Mouse (Mus musculus) midbrain, embryonic 14.5 days (tissue): ENCODE measurements at regions not wholly inside any gene's neighbourhood (a gene's known extent, or its start where the extent isn't known, plus 50 kb on each side); places are given as distances from the start of the nearest gene placed in this dataset.

ENCODE experiments used
- ATAC-seq: fragments of 200-750 bp; cut with Nextera tagmentation; 2 replicates; pipeline ENCODE4 v1.8.0; 2017; ENCODE audit warnings: moderate number of reproducible peaks, moderate library complexity; ENCODE audit not compliant: low FRiP score, low TSS enrichment
- DNase-seq: peaks from one replicate; pipeline ENCODE4 v3.0.0-alpha.2; 2015
- H3K27ac ChIP-seq: fragments of 300-500 bp; sonication (generic); replicated peaks from 2 replicates; pipeline ENCODE4 v1.5.1; 2014; ENCODE audit warnings: mild to moderate bottlenecking, low read depth, low read length, moderate library complexity
- H3K27me3 ChIP-seq: fragments of 300-500 bp; sonication (generic); 2 replicates; pipeline ENCODE4 v1.6.1; 2014; ENCODE audit warnings: low read length, control low read depth, mixed read lengths; ENCODE audit not compliant: control insufficient read depth, insufficient read depth
- H3K36me3 ChIP-seq: fragments of 300-500 bp; sonication (generic); 2 replicates; pipeline ENCODE4 v1.6.1; 2014; ENCODE audit warnings: low read length, control low read depth; ENCODE audit not compliant: control insufficient read depth, insufficient read depth
- H3K4me1 ChIP-seq: fragments of 300-500 bp; sonication (generic); 2 replicates; pipeline ENCODE4 v1.6.1; 2014; ENCODE audit warnings: mild to moderate bottlenecking, antibody characterized with exemption, low read length, control low read depth; ENCODE audit not compliant: control insufficient read depth, insufficient read depth
- H3K4me2 ChIP-seq: fragments of 300-500 bp; sonication (generic); 2 replicates; pipeline ENCODE4 v1.6.1; 2014; ENCODE audit warnings: mild to moderate bottlenecking, low read length, moderate library complexity
- H3K4me3 ChIP-seq: fragments of 300-500 bp; sonication (generic); replicated peaks from 2 replicates; pipeline ENCODE4 v1.5.1; 2014; ENCODE audit warnings: low read depth, low read length
- H3K9ac ChIP-seq: fragments of 300-500 bp; sonication (generic); replicated peaks from 2 replicates; pipeline ENCODE4 v1.6.1; 2014; ENCODE audit warnings: mild to moderate bottlenecking, low read length, moderate library complexity
- H3K9me3 ChIP-seq: fragments of 300-500 bp; sonication (generic); 2 replicates; pipeline ENCODE4 v1.6.1; 2016; ENCODE audit warnings: low read length, control low read depth, mixed read lengths; ENCODE audit not compliant: control insufficient read depth
- WGBS: fragments of 180-500 bp; shearing (Covaris S2); extraction: QIAGEN DNeasy Blood & Tissue Kit; methylation state at CpG from one replicate; pipeline ENCODE4 v1.1.7; 2014; 5-methylcytosine and 5-hydroxymethylcytosine counted together

- Histone ChIP-seq H3K4me2 (no peak overlapping the region), H3K27ac (no peak overlapping the region), H3K4me1 (no peaks in the 10 kb centered on the region), H3K27me3 (no peaks in the 10 kb centered on the region), H3K36me3 (no peaks in the 10 kb centered on the region), H3K4me3 (no peak overlapping the region), H3K9ac (no peak overlapping the region), H3K9me3 (no peaks in the 10 kb centered on the region)
- DNase-seq (no peak), ATAC-seq (no peak)
- WGBS = 88% methylated on average over 1 of the region's 1 CpGs
Measured at GRCm38 (mm10) chr13:7306995-7307394, 658.4 kb upstream of the Pfkp start.

- no peak overlapping the region for H3K9ac ChIP-seq
- no peaks in the 10 kb centered on the region for H3K27me3 ChIP-seq
- 94% methylated on average over 5 of the region's 5 CpGs for WGBS
- H3K27ac ChIP-seq = no peak overlapping the region
- H3K9me3 ChIP-seq = no peaks in the 10 kb centered on the region
- no peak overlapping the region for H3K4me3 ChIP-seq
- no peak for ATAC-seq
- no peak for DNase-seq
- no peaks in the 10 kb centered on the region for H3K4me1 ChIP-seq
- no peak overlapping the region for H3K4me2 ChIP-seq
- H3K36me3 ChIP-seq = no peaks in the 10 kb centered on the region
Measured at GRCm38 (mm10) chr13:7307396-7307795, 658.8 kb upstream of the Pfkp start.

GRCm38 (mm10) chr13:7313474-7313873 is 664.9 kb upstream of the Pfkp start:
- Histone ChIP-seq H3K4me1 (no peaks in the 10 kb centered on the region), H3K36me3 (no peaks in the 10 kb centered on the region), H3K4me2 (no peak overlapping the region), H3K9me3 (no peaks in the 10 kb centered on the region), H3K27me3 (no peaks in the 10 kb centered on the region), H3K9ac (no peak overlapping the region), H3K27ac (no peak overlapping the region), H3K4me3 (no peak overlapping the region)
- WGBS = 95% methylated on average over 1 of the region's 1 CpGs
- DNase-seq = no peak
- no peak for ATAC-seq

- no peak for DNase-seq
- no peak overlapping the region for H3K27ac ChIP-seq
- no peak overlapping the region for H3K4me3 ChIP-seq
- H3K9ac ChIP-seq = no peak overlapping the region
- H3K27me3 ChIP-seq = no peaks in the 10 kb centered on the region
- H3K36me3 ChIP-seq = no peaks in the 10 kb centered on the region
- ATAC-seq = no peak
- H3K4me2 ChIP-seq = no peak overlapping the region
- H3K4me1 ChIP-seq = no peaks in the 10 kb centered on the region
- WGBS = 74% methylated on average over 2 of the region's 2 CpGs
- H3K9me3 ChIP-seq = no peaks in the 10 kb centered on the region
Measured at GRCm38 (mm10) chr13:7330151-7330550, 681.6 kb upstream of the Pfkp start.

- Histone ChIP-seq H3K27me3 (no peaks in the 10 kb centered on the region), H3K27ac (no peak overlapping the region), H3K4me2 (no peak overlapping the region), H3K9ac (no peak overlapping the region), H3K9me3 (no peaks in the 10 kb centered on the region), H3K4me1 (no peaks in the 10 kb centered on the region), H3K36me3 (no peaks in the 10 kb centered on the region), H3K4me3 (no peak overlapping the region)
- 84% methylated on average over 1 of the region's 1 CpGs for WGBS
- no peak for ATAC-seq
- DNase-seq = no peak
Measured at GRCm38 (mm10) chr13:7345760-7346159, 697.2 kb upstream of the Pfkp start.

GRCm38 (mm10) chr13:7348431-7348830 is 699.9 kb upstream of the Pfkp start:
- Histone ChIP-seq H3K9me3 (no peaks in the 10 kb centered on the region), H3K4me2 (no peak overlapping the region), H3K36me3 (no peaks in the 10 kb centered on the region), H3K4me3 (no peak overlapping the region), H3K27me3 (no peaks in the 10 kb centered on the region), H3K4me1 (no peaks in the 10 kb centered on the region), H3K27ac (no peak overlapping the region), H3K9ac (no peak overlapping the region)
- ATAC-seq (no peak), DNase-seq (no peak)

- Histone ChIP-seq H3K4me2 (no peak overlapping the region), H3K27me3 (no peaks in the 10 kb centered on the region), H3K9me3 (no peaks in the 10 kb centered on the region), H3K9ac (no peak overlapping the region), H3K27ac (no peak overlapping the region), H3K36me3 (no peaks in the 10 kb centered on the region), H3K4me3 (no peak overlapping the region), H3K4me1 (no peaks in the 10 kb centered on the region)
- 54% methylated on average over 4 of the region's 4 CpGs for WGBS
- no peak for ATAC-seq
- no peak for DNase-seq
Measured at GRCm38 (mm10) chr13:7353011-7353410, 704.4 kb upstream of the Pfkp start.

- Histone ChIP-seq H3K9me3 (no peaks in the 10 kb centered on the region), H3K27ac (no peak overlapping the region), H3K4me3 (no peak overlapping the region), H3K4me2 (no peak overlapping the region), H3K4me1 (no peaks in the 10 kb centered on the region), H3K36me3 (no peaks in the 10 kb centered on the region), H3K27me3 (no peaks in the 10 kb centered on the region), H3K9ac (no peak overlapping the region)
- 58% methylated on average over 3 of the region's 3 CpGs for WGBS
- 0 out of 2 replicates have a peak, but pooled peaks have one; percentile 11 for ATAC-seq
- peak; percentile 44 for DNase-seq
Measured at GRCm38 (mm10) chr13:7357071-7357470, 708.5 kb upstream of the Pfkp start.

- WGBS = 25% methylated on average over 8 of the region's 8 CpGs
- H3K9me3 ChIP-seq = peaks cover 5% of the 10 kb centered on the region
- DNase-seq (peak; percentile 62), ATAC-seq (peak; percentile 37; the same call in 1 of the 2 replicates)
- H3K36me3 ChIP-seq = no peaks in the 10 kb centered on the region
- no peaks in the 10 kb centered on the region for H3K27me3 ChIP-seq
- no peak overlapping the region for H3K9ac ChIP-seq
- no peak overlapping the region for H3K4me2 ChIP-seq
- no peak overlapping the region for H3K27ac ChIP-seq
- H3K4me1 ChIP-seq = no peaks in the 10 kb centered on the region
- no peak overlapping the region for H3K4me3 ChIP-seq
Measured at GRCm38 (mm10) chr13:7373559-7373958, 725.0 kb upstream of the Pfkp start.
